Mouse (Mus musculus) layer of hippocampus, adult 9-11 months (tissue): ENCODE results near the gene Gm20683.

Source experiments
- DNase-seq: peaks from one replicate; pipeline ENCODE4 v3.0.0; 2022

Gene Gm20683

DNA sequence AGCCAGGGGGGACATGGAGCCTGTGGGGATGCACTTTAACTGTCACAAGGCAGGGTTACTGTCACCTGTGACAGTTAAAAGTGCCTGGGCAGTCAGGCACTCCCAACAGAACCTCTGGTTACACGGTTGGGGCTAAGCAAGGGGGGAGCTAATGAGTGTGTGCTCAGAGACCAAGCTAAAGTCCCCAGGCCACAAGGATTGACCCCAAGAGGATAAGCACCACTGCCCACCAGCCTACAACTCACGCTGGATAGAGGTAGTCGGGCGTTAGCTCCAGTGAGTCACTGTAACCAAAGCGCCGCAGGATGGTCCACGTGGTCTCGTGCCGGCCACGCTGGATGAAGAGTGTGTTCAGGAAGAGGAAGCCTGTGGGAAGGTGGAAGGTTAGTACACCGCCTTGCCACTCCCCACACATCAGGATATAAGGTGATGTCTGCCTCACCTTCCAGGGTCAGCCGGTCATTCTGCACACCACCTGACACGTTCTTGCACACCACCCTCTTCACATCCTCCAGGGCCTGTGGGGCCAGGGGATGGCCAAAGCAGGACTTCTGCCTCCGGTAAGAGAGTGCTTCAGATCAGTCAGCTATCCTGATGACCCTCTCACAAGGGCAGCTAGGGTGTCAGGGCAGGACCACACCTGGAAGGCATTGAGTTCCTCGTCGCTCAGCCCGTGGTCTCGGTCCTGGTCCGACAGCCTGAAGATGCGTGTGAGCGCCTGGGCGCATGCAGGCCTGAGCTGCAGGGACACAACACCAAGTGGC, at the start of gene Gm20683:
Gm20683 (minus strand) TSS at position 647 of the 764 bp plus-strand sequence.
- DNase-seq = no peak

DNA sequence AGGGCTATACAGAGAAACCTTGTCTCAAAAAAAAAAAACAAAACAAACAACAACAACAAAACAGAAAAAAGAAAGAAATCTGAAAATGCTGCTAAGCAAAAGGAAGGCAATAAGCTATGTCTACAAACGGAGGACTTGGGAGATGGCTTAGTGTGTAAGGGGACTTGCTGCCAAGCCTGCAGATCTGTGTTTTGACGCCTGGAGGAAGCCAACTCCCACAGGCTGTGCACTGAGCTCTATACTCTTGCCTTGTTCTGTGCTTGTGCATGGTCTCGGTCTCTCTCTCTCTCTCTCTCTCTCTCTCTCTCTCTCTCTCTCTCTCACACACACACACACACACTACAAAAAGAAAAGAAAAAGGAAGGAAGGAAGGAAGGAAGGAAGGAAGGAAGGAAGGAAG, 47.3 kb upstream of the Gm20683 start:
- DNase-seq = no peak

DNA sequence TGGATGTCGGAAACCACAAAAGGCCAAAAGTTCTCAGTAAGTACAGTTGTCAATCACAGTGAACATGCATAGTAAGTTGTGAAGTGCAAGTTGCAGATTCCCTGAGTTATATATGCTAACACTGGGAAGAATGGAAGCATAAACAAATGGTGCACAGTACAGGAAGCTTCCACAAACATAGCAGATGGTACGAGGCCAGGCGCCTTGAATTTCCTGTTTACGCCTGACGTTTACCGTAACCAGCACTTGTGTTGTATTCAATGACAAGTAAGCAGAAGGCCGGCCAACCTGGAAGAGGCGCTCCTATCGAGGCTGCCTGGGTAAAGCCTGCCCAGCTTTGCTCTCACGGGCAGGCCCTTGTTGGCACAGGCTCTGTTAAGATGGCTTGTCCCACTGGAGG, 45.9 kb upstream of the Gm20683 start:
- no peak for DNase-seq

DNA sequence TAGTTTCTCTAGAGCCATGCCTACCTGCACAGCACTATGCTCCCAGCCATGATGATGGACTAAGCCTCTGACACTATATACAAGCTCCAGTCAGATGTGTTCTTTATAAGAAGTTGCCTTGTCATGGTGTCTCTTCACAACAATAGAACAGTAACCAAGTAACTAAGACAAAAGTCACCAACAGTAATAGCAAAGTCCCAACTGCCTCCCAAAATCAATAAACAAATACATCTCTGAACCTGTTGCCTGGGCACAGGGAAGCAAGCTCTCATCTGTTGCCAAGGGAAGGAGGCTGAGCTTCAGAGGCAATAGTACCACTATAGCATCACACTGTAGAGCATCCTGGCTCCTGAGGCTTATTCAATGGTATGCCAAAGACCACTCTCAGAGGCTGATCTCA, 45.2 kb upstream of the Gm20683 start:
- DNase-seq = no peak

DNA sequence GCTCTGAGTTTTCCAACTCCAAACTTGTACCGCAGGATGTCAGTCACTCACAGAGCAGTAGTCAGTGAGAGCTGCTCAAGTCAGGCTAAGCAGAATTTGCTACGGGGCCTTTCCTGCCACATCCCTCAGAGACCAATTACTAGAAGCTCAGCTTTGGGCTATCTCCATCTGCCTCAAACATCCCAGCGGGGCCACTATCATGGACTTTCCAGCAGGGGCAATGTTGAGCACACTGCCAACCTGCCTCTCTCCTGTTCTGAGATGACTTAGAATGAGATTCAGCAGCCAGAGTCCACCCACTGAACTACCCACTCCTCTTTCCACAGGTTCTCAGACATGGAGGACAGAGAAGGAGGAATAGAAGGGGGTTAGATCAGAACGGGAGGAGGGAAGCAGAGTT, 44.1 kb upstream of the Gm20683 start:
- no peak for DNase-seq

DNA sequence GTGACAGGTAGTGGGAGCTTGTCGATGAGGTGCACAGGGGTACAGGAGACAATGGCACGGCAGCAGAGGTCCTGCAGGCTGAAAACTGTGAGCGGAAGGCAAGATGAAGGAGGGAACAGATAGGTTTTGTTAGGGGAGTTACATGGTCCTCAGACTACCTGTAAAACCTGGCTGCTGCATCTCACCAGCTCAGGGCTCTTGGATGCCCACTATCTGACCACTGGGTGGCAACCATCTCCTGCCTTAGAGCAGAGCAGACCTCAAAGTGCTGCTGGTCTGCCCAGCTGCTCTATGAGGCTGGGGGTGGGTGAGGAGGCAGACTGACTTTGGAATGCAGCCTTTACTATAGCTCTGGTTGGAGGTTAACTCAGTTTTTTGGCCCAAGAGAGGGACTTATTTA, 42.3 kb upstream of the Gm20683 start:
- DNase-seq = no peak

DNA sequence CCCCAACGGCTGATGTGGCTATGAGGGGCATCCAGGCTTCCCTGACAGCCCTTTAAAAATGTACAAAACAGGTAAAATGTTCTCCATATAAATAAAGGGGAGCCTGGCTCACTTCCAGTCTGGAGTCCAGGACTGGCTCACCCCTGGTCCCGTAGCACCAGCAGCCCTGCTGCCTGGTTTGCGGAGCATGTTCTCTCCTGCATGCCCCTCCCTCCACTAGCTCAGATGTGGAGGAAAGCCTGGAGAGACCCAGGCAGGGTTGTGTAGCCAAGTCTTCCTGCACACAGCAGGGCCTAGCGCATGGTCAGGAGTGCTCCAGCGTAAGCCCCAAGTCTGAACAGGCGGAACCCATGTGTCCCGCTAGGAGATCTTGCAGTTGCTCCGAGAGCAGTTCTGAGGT, 41.7 kb upstream of the Gm20683 start:
- no peak for DNase-seq

DNA sequence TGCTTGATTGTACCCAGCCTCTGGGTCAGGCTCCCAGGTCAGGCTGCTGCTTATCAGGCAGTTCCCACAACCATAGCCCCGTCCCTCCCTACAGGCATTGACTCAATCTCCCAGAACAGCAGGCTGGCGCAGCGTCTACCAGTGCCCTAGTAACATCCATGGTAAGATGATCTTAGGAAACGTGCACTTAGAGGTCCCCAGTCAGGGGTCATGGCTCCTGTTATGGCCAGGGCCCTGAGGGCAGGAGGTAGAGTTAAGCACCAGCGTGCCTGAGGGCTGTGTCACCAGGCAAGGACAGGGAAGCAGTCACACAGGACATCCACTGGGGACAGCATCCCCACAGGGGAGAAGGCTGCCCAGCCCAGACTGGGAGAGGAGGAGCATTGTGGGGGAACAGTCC, 40.7 kb upstream of the Gm20683 start:
- no peak for DNase-seq

DNA sequence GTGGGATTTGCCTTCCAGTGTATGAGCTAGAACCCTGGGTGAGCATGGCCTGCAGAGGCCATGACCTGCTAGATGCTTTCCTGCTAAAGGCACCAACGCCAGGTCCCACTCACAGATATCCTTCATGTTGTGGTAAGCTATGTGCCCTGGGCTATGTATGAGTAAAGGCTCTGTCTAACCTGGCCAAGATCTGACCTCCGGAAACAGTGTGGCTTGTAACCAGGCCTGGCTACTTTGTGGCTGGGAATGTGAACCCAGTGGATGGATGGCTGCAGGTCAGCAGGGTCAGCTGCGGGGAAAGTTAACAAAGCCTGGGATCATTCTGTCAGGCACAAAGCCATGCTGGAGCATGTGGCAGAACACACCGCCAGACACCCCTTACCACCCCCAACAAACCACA, 40.1 kb upstream of the Gm20683 start:
- no peak for DNase-seq

DNA sequence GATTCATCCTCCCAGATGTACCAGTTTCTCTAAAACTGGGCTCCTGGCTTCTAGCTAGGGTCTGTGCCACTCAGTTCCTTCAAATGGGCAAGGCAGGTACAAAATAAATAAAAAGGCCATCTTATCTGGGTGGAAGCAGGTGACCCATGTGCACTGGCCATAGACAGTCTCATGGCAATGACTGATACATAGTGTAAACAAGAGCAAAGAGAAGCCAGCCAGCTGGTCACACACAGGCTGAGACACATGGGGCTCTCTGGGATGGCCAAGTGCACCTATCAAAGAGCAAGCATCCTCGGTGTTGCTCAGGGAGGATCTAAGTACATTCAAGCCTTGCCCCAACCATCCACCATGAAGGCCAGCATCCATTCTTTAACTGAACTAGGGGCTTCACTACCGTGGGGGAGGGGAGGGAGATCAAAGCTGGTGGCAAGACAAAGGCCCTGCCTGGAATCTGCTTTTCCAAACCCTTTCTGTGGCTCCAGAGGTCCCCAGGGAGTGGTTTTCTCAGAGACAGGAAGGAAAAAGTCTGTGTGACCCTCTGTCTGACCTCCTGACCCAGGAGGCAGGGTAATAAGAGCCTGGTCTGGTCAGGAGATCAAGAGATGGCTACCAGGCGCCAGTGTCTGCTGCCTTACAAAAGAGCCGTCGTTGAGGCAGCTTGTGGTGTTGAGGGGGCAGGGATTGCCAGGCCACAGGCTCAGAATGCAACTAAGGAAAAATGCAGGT, 39.5 kb upstream of the Gm20683 start:
- DNase-seq = no peak

DNA sequence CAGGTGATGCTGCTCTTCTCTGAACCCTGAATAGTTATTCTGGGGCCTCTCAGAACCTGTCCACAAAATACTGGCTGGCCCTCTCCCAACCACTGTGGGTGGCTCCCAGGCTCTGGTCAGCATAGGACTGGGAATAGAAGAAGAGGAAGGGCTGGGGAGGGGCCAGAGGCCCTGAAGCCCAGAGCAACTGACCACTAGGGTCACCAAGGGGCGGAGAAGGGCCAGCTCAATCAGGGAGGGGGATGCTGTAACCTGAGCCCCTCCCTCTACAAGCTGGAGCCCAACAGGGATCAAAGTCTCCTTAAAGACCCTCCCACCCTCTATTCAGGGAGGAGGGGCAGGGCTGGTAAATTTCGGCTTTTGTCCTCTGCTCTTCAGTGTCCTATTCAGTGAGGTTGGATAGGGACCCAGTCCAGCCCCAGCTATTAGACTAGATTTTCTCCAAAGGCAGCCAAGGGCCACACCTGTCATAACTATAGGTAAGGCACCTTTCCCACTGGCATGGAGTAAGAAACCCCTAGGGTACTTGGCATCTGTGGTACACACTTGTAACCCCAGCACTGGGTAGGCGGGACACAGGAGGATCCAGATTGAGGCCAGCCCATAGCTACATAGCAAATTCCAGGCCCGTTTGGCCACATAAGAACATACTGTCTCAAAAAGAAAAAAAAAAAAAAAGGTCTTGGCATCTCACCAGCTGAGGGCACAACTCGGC, 38.8 kb upstream of the Gm20683 start, which contains the start of gene Wfikkn1:
Wfikkn1 (minus strand) TSS at position 663 of the 715 bp plus-strand sequence.
- no peak for DNase-seq

DNA sequence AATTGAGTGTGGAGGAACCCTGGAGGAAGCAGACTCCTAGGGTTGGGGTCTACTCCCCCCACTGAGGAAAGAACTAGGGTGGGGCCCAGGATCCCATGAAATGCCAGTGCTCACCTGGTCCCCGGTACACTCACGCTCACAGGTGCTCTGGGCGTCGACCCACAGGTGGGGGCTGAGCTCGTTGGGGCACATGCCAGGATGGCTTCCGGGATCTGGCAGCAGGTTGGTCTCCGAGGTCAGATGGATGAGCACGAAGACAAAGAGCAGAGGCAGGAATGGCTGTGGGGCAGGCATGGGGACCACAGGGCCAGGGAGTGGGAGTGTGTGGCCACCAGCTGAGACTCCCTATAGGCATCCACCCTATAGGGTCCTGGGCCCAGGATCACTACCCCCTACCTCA, 38.2 kb upstream of the Gm20683 start:
- DNase-seq = no peak

DNA sequence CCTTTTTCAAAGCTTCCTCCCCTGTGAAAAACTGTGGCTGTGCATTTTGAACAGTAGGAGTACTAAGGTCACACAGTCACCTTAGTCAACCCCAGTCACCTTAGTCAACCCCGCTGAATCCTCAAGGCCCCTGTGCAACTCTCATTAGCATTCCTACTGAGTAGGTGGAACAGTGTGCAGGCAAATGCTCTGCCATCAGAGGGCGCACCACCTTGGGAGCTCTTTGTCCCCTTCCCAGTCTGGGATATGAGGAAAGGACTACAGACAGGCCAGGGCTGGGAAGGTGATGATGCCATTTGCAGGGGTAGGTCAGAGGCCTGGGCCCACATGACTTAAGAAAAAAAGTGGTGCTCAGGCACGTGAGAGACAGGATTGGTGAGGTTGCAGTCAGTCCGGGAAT, 37.7 kb upstream of the Gm20683 start:
- no peak for DNase-seq

DNA sequence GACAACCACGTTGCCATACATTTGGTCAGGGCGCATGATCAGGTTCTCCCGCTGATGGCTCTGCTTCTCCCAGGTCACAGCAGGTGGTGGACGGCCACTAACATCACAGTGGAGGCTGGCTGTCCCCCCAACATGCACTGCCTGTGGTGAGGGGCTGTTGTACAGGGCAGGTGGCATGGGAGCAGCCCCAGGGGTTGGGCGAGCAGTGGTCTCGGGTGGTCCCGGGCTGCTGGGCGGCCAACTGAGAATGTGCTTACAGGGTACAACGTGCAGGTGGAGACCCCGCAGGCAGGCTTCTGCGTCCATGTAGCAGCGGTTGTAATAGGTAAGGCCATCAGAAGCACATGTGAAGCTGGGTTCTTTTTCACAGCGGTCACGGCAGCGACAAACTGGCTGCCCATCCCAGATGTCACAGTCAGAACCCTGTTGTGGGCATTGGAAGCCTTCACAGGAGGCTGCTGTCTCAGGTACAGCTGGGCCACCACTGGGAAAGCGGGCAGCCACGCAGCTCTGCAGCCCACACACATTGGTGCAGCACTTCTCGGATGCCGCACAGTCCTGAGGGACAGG, 37.1 kb upstream of the Gm20683 start:
- no peak for DNase-seq

DNA sequence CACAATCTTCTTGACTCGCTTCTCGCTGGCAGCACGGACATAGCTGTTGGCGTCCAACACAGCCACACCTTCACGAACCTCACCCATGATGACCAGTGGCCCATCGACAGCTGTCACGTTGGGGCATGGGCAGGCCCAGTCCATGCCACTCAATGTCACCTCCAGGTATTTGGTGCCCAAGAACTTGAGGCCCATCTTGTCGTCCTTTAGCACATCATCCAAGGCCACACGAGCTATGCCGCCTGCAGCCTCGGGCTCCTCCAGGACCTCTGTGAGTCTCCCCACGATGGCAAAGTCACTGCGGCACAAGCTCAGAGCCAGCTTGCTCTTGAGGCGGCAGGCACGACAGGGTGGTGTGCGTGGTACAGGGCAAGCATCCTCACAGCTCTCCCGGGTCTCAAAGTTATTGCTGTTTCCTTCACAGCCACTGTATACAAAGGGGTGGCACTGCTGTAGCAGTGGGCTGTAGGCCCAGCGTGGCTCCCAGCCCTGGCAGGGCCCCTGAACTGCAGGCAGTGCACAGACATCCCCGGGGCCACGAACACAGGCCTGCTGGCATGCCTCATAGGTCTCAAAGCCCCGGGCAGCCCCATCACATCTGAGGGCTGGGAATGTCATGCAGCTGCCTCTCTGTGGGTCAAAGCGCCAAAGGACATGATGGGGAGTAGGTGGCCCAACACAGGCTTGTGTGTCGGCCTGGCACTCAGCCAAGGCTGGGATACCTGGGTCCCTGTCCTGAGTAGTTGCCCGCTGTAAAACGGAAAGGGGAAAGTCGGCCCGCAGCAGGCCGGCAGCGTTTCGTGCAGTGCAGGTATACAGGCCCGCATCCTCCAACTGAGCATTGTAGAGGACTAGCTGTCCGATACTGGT, 36.4 kb upstream of the Gm20683 start:
- no peak for DNase-seq

DNA sequence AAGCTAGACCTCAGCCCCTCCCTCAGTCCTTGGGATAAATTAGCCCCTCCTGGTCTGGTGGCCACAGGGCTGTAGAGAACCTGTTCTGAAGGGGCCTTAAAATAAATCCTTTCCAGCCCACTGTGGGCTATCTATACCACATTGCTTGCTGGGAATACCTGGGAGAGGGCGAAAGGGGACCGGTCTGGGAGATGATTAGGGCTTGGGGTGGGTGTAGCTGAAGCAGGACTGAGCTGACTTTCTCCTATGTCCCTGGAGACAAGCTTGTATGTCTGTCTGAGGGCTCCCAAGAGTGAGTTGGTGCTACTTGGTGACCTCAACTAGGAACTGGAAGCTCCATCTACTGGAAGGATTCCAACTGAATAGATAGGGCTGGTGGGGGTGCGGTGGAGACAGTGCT, 35.5 kb upstream of the Gm20683 start:
- DNase-seq = no peak

DNA sequence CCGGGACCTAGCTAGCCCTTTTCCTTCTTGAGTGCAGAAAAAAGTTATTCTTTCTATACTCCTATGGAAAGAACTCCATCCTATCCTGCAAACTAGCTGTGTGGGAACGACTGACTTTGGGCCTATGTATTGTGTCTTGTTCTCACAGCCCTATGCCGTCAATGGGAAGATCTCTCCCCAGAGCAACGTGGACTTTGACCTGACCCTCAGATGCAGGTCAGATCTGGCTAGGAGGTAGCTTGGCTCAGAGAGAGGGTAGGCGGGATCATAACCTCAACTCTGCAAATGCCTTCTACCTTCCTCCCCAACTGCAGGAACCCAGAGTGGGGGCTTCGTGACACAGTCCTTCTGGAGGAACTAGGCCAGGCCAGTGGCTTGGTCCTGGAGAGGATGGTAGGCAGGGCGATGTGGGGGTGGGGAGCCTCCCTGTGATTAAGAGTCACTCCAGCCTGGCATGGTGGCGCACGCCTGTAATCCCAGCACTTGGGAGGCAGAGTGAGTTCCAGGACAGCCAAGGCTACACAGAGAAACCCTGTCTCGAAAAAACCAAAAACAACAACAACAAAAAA, 34.9 kb upstream of the Gm20683 start:
- no peak for DNase-seq

DNA sequence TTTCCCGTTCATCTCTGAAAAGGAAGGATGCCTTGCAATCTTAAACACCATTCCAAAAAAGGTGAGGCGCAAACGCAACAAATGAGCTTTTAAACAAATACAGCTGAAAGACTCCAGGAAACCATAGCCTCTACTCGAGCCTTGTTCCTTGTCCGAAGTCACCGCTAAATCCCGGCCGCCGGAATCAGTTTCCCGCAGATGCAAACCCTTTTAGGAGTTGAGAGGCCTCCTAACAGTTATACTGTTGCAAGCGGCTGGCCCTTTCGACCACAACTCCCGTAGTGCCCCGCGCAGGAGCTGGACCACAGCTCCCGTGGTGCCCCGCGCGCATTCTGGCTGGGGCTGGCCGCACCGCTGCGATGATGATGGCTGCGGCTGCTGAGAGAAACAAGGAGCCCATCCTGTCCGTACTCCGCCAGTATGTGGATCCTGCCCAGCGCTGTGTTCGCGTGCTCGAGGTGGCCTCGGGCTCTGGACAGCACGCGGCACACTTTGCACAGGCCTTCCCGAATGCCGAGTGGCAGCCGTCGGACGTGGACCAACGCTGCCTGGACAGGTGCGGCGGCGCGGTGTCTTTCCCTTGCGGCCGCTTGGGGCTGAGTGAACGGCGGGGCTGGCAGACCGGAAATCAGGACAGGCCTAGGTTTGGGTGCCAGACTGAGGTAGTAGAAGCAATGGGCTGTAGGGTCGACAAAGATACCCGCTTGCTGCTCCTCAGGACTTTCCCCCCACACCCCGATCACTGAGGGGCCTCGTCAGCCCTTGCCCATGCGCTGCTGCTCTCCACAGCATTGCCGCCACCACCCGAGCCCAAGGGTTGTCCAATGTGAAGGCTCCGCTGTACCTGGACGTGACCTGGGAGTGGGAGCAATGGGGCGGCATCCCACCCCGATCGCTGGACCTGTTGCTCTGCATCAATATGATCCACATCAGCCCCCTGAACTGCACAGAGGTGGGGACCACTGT, 33.9 kb upstream of the Gm20683 start:
- DNase-seq = peak; percentile 93

DNA sequence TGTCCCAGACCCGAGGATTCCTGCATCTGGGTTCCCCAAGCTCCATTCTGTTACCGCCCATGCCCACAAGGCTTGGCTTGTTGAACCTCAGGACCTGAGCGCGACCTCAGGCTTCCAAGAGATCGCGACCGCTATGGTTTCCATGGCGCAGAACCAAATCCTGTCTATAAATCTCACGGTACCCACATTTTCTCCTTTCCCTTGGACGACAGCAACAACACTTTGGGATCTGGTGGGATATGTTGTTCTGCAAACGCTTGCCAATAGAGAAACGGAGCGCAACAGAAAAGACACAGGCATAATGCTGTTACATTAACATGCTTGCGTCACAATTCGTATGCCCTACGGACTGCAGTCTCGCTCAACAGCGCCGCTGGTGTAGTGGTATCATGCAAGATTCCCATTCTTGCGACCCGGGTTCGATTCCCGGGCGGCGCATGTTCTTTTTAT, 33.2 kb upstream of the Gm20683 start, which contains the start of gene Mettl26:
Mettl26 (plus strand) TSS at position 354 of the 450 bp plus-strand sequence.
- peak; percentile 95 for DNase-seq

DNA sequence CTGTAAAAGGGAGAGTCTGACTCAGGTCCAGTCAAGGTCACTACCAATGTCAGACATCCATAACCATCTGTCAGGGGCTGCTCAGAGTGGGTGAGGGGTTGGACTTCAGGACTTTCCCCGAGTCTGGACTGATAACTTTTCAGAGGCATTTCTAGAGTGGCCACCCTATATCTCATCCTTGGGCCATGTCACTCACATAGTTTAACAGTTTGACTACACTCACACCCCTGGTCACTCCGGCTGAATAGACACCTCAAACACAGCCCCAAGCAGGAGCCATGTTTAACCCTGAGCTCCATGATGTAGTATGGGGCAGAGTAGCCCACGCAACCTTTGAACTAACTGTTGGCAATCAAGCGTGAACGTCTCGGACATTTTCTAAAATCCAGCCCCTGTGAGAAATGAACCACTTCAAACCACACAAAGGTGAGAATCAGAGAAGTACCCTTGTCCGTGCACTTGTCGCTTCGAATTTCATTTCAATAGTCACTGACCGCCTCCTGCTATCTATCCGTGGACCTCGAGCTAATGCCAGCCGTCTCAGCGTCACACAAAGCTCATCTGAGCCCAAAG, 32.7 kb upstream of the Gm20683 start:
- DNase-seq = no peak
